Comparison of ENCODE assay signal across 9 mouse cellular contexts in the genomic region with DNA sequence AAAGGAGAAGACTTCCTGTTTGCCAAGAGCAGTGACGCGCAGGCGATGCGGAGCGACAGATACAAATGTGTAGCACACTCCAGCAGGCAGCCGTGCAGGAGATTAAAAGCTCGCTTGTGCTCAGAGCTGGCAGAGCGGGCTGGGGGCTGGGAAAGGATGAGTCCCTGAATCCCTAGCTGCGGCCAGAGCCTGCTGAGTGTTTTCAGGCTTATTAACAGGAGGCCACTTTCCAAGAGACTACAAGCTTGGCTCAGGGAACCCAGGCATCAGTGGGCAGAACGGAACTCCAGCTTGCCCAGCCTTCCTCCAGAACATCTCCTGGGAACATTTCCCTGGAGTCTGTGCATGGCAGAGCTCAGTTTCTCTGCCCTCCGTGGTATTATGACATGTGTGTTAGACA. TPM values are rescaled to one million over a fixed set of nuclear protein-coding genes. Genes with fewer than 3 reads are reported as not detected.
DNase-seq lines count a peak whose midpoint lies in the region; ATAC-seq lines count a peak whose summit lies in the region.
"Had no signal": no experiment of that assay in that cellular context is flagged by ENCODE, and none has a peak within 500 bp of the region (broad histone marks: within the 10 kb centered on the region; RNA-seq: fewer than 3 reads in every experiment).

No protein-coding gene starts in this region.

- peak; percentile 22 for DNase-seq in gastrocnemius, postnatal 14 days
- no peak for DNase-seq in gastrocnemius, postnatal 36 days
- peak; percentile 59 for DNase-seq in neural tube, embryonic 11.5 days (ENCODE audit: low spot score)
- DNase-seq in neural tube, embryonic 10.5 days (ENCODE audit: extremely low spot score, low spot score) = no peak
- no peak for DNase-seq in urinary bladder, postnatal 14 days (ENCODE audit: low spot score)

- no peak overlapping the region for H3K9ac ChIP-seq in neural tube, embryonic 11.5 days (ENCODE audit: low read length)
- H3K9ac ChIP-seq in intestine, embryonic 15.5 days = no peak overlapping the region
- 0 out of 2 replicates have a peak overlapping the region, but pooled peaks have one; percentile 5 for H3K9ac ChIP-seq in neural tube, embryonic 15.5 days (replicated peaks)

- H3K4me1 ChIP-seq in neural tube, embryonic 11.5 days (ENCODE audit: control insufficient read depth, insufficient read depth, low read length) = peaks cover 7% of the 10 kb centered on the region
- peaks cover 13% of the 10 kb centered on the region for H3K4me1 ChIP-seq in intestine, embryonic 15.5 days (replicated peaks)
- H3K4me1 ChIP-seq in neural tube, embryonic 15.5 days = peaks cover 32% of the 10 kb centered on the region

- WGBS in neural tube, embryonic 11.5 days = 41% methylated on average over 11 of the region's 11 CpGs
- WGBS in intestine, embryonic 15.5 days = 36% methylated on average over 11 of the region's 11 CpGs
- 22% methylated on average over 11 of the region's 11 CpGs for WGBS in neural tube, embryonic 15.5 days

- no peak overlapping the region for H3K4me2 ChIP-seq in neural tube, embryonic 11.5 days (ENCODE audit: low read depth)
- no peak overlapping the region for H3K4me2 ChIP-seq in intestine, embryonic 15.5 days (replicated peaks)
- H3K4me2 ChIP-seq in neural tube, embryonic 15.5 days = peak overlapping the region; percentile 25

- H3K36me3 ChIP-seq in neural tube, embryonic 11.5 days (ENCODE audit: control insufficient read depth, insufficient read depth, low read length) = no peaks in the 10 kb centered on the region
- H3K36me3 ChIP-seq in intestine, embryonic 15.5 days = no peaks in the 10 kb centered on the region
- H3K36me3 ChIP-seq in neural tube, embryonic 15.5 days = no peaks in the 10 kb centered on the region

- H3K4me3 ChIP-seq in neural tube, embryonic 11.5 days (ENCODE audit: low read depth, low read length) = no peak overlapping the region
- no peak overlapping the region for H3K4me3 ChIP-seq in intestine, embryonic 15.5 days (replicated peaks)
- H3K4me3 ChIP-seq in neural tube, embryonic 15.5 days (replicated peaks) = no peak overlapping the region

- no peaks in the 10 kb centered on the region for H3K27me3 ChIP-seq in neural tube, embryonic 11.5 days (ENCODE audit: control insufficient read depth, insufficient read depth, low read length)
- H3K27me3 ChIP-seq in intestine, embryonic 15.5 days (replicated peaks) = no peaks in the 10 kb centered on the region
- H3K27me3 ChIP-seq in neural tube, embryonic 15.5 days (replicated peaks) = no peaks in the 10 kb centered on the region

- intact Hi-C loops in gastrocnemius, postnatal 14 days (cut with DNase I; ENCODE audit: low total_unique reads) = no loop called here
- intact Hi-C loops in gastrocnemius, postnatal 36 days (cut with DNase I) = no loop called here

- ATAC-seq in neural tube, embryonic 11.5 days (ENCODE audit: insufficient read depth, low FRiP score, low TSS enrichment) = no peak
- peak; percentile 56; the same call in 1 of the 2 replicates for ATAC-seq in intestine, embryonic 15.5 days
- ATAC-seq in neural tube, embryonic 15.5 days (ENCODE audit: low FRiP score) = peak; percentile 71
- no peak for ATAC-seq in erythroblast, adult 5-6 weeks (replicated peaks; ENCODE audit: low FRiP score, poor library complexity, severe bottlenecking)

- no peaks in the 10 kb centered on the region for H3K9me3 ChIP-seq in neural tube, embryonic 11.5 days (ENCODE audit: control insufficient read depth, low read length)
- no peaks in the 10 kb centered on the region for H3K9me3 ChIP-seq in intestine, embryonic 15.5 days
- no peaks in the 10 kb centered on the region for H3K9me3 ChIP-seq in neural tube, embryonic 15.5 days (replicated peaks)

- H3K27ac ChIP-seq in neural tube, embryonic 11.5 days (ENCODE audit: low read depth, low read length) = no peak overlapping the region
- H3K27ac ChIP-seq in intestine, embryonic 15.5 days = no peak overlapping the region
- H3K27ac ChIP-seq in neural tube, embryonic 15.5 days (replicated peaks) = peak overlapping the region; percentile 49

RNA-seq across cellular contexts. Expression of a gene that starts 25.0 kb away (rescaled TPM):
- total RNA-seq in gastrocnemius, postnatal 14 days (2021) = not detected
- not detected for total RNA-seq in gastrocnemius, postnatal 36 days (2021)
- polyA plus RNA-seq in neural tube, embryonic 11.5 days (2014; fragmentation: Nextera tagmentation; extraction: Ambion mirVana) = 4.6 and 5.8 TPM in 2 replicates
- polyA plus RNA-seq in intestine, embryonic 15.5 days (2015; fragmentation: Nextera tagmentation; extraction: Ambion mirVana) = 5.7 and 6.3 TPM in 2 replicates
- 5.2 and 5.6 TPM in 2 replicates for polyA plus RNA-seq in neural tube, embryonic 15.5 days (2015; fragmentation: Nextera tagmentation; extraction: Ambion mirVana)
- not detected in 2 replicates for total RNA-seq in erythroblast, adult 5-6 weeks (2015; ENCODE audit: low replicate concordance)
- total RNA-seq in erythroblast, adult 5-6 weeks (2017; ENCODE audit: low replicate concordance) = not detected in 2 replicates
- total RNA-seq: neutrophil, adult 5-6 weeks had no signal

Comparison
In these comparisons a context has a peak if more than half of its experiments do, and no peak if none do; other contexts are left out.
1. DNase-seq: peak in gastrocnemius, postnatal 14 days (single experiment) and neural tube, embryonic 11.5 days (single experiment); none in gastrocnemius, postnatal 36 days (0 of 2), neural tube, embryonic 10.5 days (single experiment) and urinary bladder, postnatal 14 days (single experiment).
2. ATAC-seq: peak in intestine, embryonic 15.5 days (single experiment) and neural tube, embryonic 15.5 days (single experiment); none in neural tube, embryonic 11.5 days (single experiment) and erythroblast, adult 5-6 weeks (single experiment).